Mouse (Mus musculus): ENCODE measurements around the gene Abtb1.

- TF ChIP-seq GATA1 (IDR thresholded peaks at IDR 0.05; ENCODE audit: borderline replicate concordance, low read length) (no peak), FLI1 (IDR thresholded peaks at IDR 0.05; ENCODE audit: low read length) (no peak)
Measured at GRCm38 (mm10) chr6:88800735-88801134, 41.0 kb downstream of the Abtb1 start.
